Mouse (Mus musculus): ENCODE measurements around the gene Ubap1l.

DNA sequence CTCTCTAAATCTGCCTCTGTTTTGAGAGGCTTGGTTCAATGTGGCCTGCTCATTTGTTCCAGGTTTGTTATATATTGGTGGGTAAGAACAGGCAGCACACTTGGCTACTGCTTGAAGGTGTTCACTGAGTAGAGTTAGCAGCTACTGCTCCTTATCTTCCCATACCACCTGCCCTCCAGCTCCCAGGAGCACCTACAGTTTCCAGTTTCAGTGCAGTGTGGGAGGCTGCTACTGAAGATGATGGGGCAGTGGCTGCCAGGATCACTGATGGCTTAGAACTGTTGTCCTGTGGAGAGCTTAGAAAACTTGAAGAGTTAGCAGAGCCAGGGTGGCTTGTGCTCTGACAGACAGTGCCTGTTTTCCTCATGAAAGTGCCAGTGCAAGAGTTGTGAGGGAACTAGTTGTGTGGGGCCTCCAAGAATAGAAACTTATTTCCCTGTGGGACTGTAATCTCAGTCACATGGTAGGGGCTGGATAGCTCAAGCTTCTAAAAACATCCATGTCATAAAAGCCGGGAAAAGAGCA lies 1.8 kb upstream of the Ubap1l start:
- no peak for TF ChIP-seq CTCF (IDR thresholded peaks at IDR 0.05; ENCODE audit: low read depth, low read length)
- TF ChIP-seq POLR2A (IDR thresholded peaks at IDR 0.05; ENCODE audit: extremely low read depth, insufficient read depth, low read length), result no peak

Measured in liver, adult 2 months (tissue).